Mouse (Mus musculus) heart, postnatal 0 days (tissue): ENCODE measurements at regions not wholly inside any gene's neighbourhood (a gene's known extent, or its start where the extent isn't known, plus 50 kb on each side); places are given as distances from the start of the nearest gene placed in this dataset.

Experiments used
- ATAC-seq: fragments of 200-750 bp; cut with Nextera tagmentation; 2 replicates; pipeline ENCODE4 v1.8.0; 2017; ENCODE audit warnings: low read depth, moderate number of reproducible peaks, moderate library complexity; ENCODE audit not compliant: insufficient read depth
- DNase-seq: peaks from one replicate; pipeline ENCODE4 v3.0.0-alpha.2; 2016; ENCODE audit warnings: low spot score
- H3K27ac ChIP-seq: fragments of 300-500 bp; sonication (generic); 2 replicates; pipeline ENCODE4 v1.5.1; 2014; ENCODE audit warnings: low read depth, mild to moderate bottlenecking
- H3K27me3 ChIP-seq: fragments of 300-500 bp; sonication (generic); 2 replicates; pipeline ENCODE4 v1.6.1; 2014; ENCODE audit warnings: low read length, mixed read lengths; ENCODE audit not compliant: control insufficient read depth, insufficient read depth
- H3K36me3 ChIP-seq: fragments of 300-500 bp; sonication (generic); replicated peaks from 2 replicates; pipeline ENCODE4 v1.6.1; 2014; ENCODE audit warnings: low read length, mixed read lengths; ENCODE audit not compliant: control insufficient read depth, insufficient read depth
- H3K4me1 ChIP-seq: fragments of 300-500 bp; sonication (generic); 2 replicates; pipeline ENCODE4 v1.6.1; 2014; ENCODE audit warnings: antibody characterized with exemption; ENCODE audit not compliant: control insufficient read depth, insufficient read depth
- H3K4me2 ChIP-seq: fragments of 300-500 bp; sonication (generic); 2 replicates; pipeline ENCODE4 v1.6.1; 2014; ENCODE audit warnings: low read depth, mild to moderate bottlenecking, low read length, moderate library complexity
- H3K4me3 ChIP-seq: fragments of 300-500 bp; sonication (generic); 2 replicates; pipeline ENCODE4 v1.5.1; 2014; ENCODE audit warnings: low read depth, low read length
- H3K9ac ChIP-seq: fragments of 300-500 bp; sonication (generic); replicated peaks from 2 replicates; pipeline ENCODE4 v1.6.1; 2014; ENCODE audit warnings: low read depth, low read length, mixed read lengths
- H3K9me3 ChIP-seq: fragments of 300-500 bp; sonication (generic); replicated peaks from 2 replicates; pipeline ENCODE4 v1.6.1; 2016; ENCODE audit warnings: low read length; ENCODE audit not compliant: control insufficient read depth
- CTCF ChIP-seq: IDR thresholded peaks from 2 replicates; pipeline ENCODE4 v1.5.1; 2016; ENCODE audit warnings: antibody characterized with exemption, control low read depth, low read depth
- EP300 ChIP-seq: IDR thresholded peaks from 2 replicates; pipeline ENCODE4 v1.6.1; 2016; ENCODE audit warnings: antibody characterized with exemption, low read depth
- WGBS: fragments of 180-500 bp; shearing (Covaris S2); extraction: QIAGEN DNeasy Blood & Tissue Kit; methylation state at CpG from one replicate; pipeline ENCODE4 v1.1.7; 2014; 5-methylcytosine and 5-hydroxymethylcytosine counted together

- Histone ChIP-seq H3K27me3 (no peaks in the 10 kb centered on the region), H3K4me2 (no peak overlapping the region), H3K9ac (no peak overlapping the region), H3K4me1 (no peaks in the 10 kb centered on the region), H3K9me3 (no peaks in the 10 kb centered on the region), H3K4me3 (no peak overlapping the region), H3K27ac (no peak overlapping the region), H3K36me3 (no peaks in the 10 kb centered on the region)
- 79% methylated on average over 12 of the region's 12 CpGs for WGBS
- no peak for ATAC-seq
- TF ChIP-seq CTCF, result no peak
- TF ChIP-seq EP300, result no peak
- DNase-seq, result no peak
Measured at GRCm38 (mm10) chr15:93775199-93775745, 179.6 kb upstream of the Prickle1 start.

- Histone ChIP-seq H3K27ac (no peak overlapping the region), H3K9ac (no peak overlapping the region), H3K4me2 (no peak overlapping the region), H3K27me3 (no peaks in the 10 kb centered on the region), H3K36me3 (no peaks in the 10 kb centered on the region), H3K4me3 (no peak overlapping the region), H3K4me1 (no peaks in the 10 kb centered on the region), H3K9me3 (no peaks in the 10 kb centered on the region)
- 69% methylated on average over 4 of the region's 4 CpGs for WGBS
- TF ChIP-seq EP300 (no peak), CTCF (no peak)
- DNase-seq, result no peak
- ATAC-seq, result no peak
Measured at GRCm38 (mm10) chr15:93774340-93774739, 178.6 kb upstream of the Prickle1 start.

GRCm38 (mm10) chr15:93766981-93767380 lies 171.3 kb upstream of the Prickle1 start:
- Histone ChIP-seq H3K4me3 (no peak overlapping the region), H3K36me3 (no peaks in the 10 kb centered on the region), H3K4me2 (no peak overlapping the region), H3K27me3 (no peaks in the 10 kb centered on the region), H3K9me3 (no peaks in the 10 kb centered on the region), H3K9ac (no peak overlapping the region), H3K27ac (no peak overlapping the region), H3K4me1 (no peaks in the 10 kb centered on the region)
- DNase-seq, result no peak
- TF ChIP-seq EP300 (no peak), CTCF (no peak)
- no peak for ATAC-seq
- WGBS, result 61% methylated on average over 3 of the region's 3 CpGs

GRCm38 (mm10) chr15:93763047-93763446 lies 167.4 kb upstream of the Prickle1 start:
- Histone ChIP-seq H3K27me3 (no peaks in the 10 kb centered on the region), H3K9ac (no peak overlapping the region), H3K36me3 (no peaks in the 10 kb centered on the region), H3K9me3 (no peaks in the 10 kb centered on the region), H3K4me2 (no peak overlapping the region), H3K4me1 (no peaks in the 10 kb centered on the region), H3K27ac (no peak overlapping the region), H3K4me3 (no peak overlapping the region)
- WGBS, result 66% methylated on average over 5 of the region's 5 CpGs
- ATAC-seq (no peak), DNase-seq (no peak)
- no peak for TF ChIP-seq CTCF
- no peak for TF ChIP-seq EP300

- Histone ChIP-seq H3K27me3 (no peaks in the 10 kb centered on the region), H3K27ac (no peak overlapping the region), H3K9ac (no peak overlapping the region), H3K4me1 (no peaks in the 10 kb centered on the region), H3K36me3 (no peaks in the 10 kb centered on the region), H3K9me3 (no peaks in the 10 kb centered on the region), H3K4me3 (no peak overlapping the region), H3K4me2 (no peak overlapping the region)
- peak; percentile 37 for DNase-seq
- WGBS, result 53% methylated on average over 8 of the region's 8 CpGs
- TF ChIP-seq EP300 (no peak), CTCF (no peak)
- ATAC-seq, result peak; percentile 33; the same call in 1 of the 2 replicates
Measured at GRCm38 (mm10) chr15:93758204-93758836, 162.6 kb upstream of the Prickle1 start.

- Histone ChIP-seq H3K9ac (no peak overlapping the region), H3K4me1 (peaks cover 5% of the 10 kb centered on the region), H3K9me3 (no peaks in the 10 kb centered on the region), H3K27me3 (no peaks in the 10 kb centered on the region), H3K4me2 (no peak overlapping the region), H3K4me3 (no peak overlapping the region), H3K36me3 (no peaks in the 10 kb centered on the region), H3K27ac (no peak overlapping the region)
- no peak for DNase-seq
- TF ChIP-seq CTCF (no peak), EP300 (no peak)
- no peak for ATAC-seq
- 75% methylated on average over 5 of the region's 5 CpGs for WGBS
Measured at GRCm38 (mm10) chr15:93755989-93756388, 160.3 kb upstream of the Prickle1 start.
